Mouse (Mus musculus) heart, embryonic 11.5 days (tissue): ENCODE measurements around the gene Ywhaq. TPM values are rescaled to one million over a fixed set of nuclear protein-coding genes. Genes with fewer than 3 reads are reported as not detected.

ENCODE experiments used
- ATAC-seq: fragments of 200-750 bp; cut with Nextera tagmentation; replicated peaks from 2 replicates; pipeline ENCODE4 v1.8.0; 2017; ENCODE audit warnings: moderate library complexity; ENCODE audit not compliant: insufficient number of reproducible peaks, low FRiP score, low TSS enrichment
- H3K27ac ChIP-seq: fragments of 300-500 bp; sonication (generic); 2 replicates; pipeline ENCODE4 v1.5.1; 2014; ENCODE audit warnings: mild to moderate bottlenecking, low read depth, low read length
- H3K27me3 ChIP-seq: fragments of 300-500 bp; sonication (generic); 2 replicates; pipeline ENCODE4 v1.6.1; 2014; ENCODE audit warnings: mild to moderate bottlenecking, low read length, mixed read lengths; ENCODE audit not compliant: control insufficient read depth, insufficient read depth
- H3K36me3 ChIP-seq: fragments of 300-500 bp; sonication (generic); 2 replicates; pipeline ENCODE4 v1.6.1; 2014; ENCODE audit warnings: mild to moderate bottlenecking, low read length, moderate library complexity, mixed read lengths; ENCODE audit not compliant: control insufficient read depth, insufficient read depth
- H3K4me1 ChIP-seq: fragments of 300-500 bp; sonication (generic); 2 replicates; pipeline ENCODE4 v1.6.1; 2014; ENCODE audit warnings: low read length; ENCODE audit not compliant: control insufficient read depth, insufficient read depth
- H3K4me2 ChIP-seq: fragments of 300-500 bp; sonication (generic); 2 replicates; pipeline ENCODE4 v1.6.1; 2014; ENCODE audit warnings: mild to moderate bottlenecking, moderate library complexity
- H3K4me3 ChIP-seq: fragments of 300-500 bp; sonication (generic); 2 replicates; pipeline ENCODE4 v1.5.1; 2014; ENCODE audit warnings: low read depth, low read length
- H3K9ac ChIP-seq: fragments of 300-500 bp; sonication (generic); 2 replicates; pipeline ENCODE4 v1.6.1; 2014; ENCODE audit warnings: mild to moderate bottlenecking, low read depth, low read length, moderate library complexity
- H3K9me3 ChIP-seq: fragments of 300-500 bp; sonication (generic); replicated peaks from 2 replicates; pipeline ENCODE4 v1.6.1; 2016; ENCODE audit warnings: low read length; ENCODE audit not compliant: control insufficient read depth
- WGBS: fragments of 180-500 bp; shearing (Covaris S2); extraction: QIAGEN DNeasy Blood & Tissue Kit; methylation state at CpG from one replicate; pipeline ENCODE4 v1.1.7; 2014; ENCODE audit not compliant: insufficient replicate concordance; 5-methylcytosine and 5-hydroxymethylcytosine counted together
- polyA plus RNA-seq: library from polyadenylated mRNA; unstranded; fragments of >200 nt; fragmentation: Nextera tagmentation; extraction: Ambion mirVana; gene quantifications from 2 replicates; pipeline ENCODE4 v1.2.1, GENCODE M21; 2014

Ywhaq gene
- polyA plus RNA-seq, 1 experiment from 2014 or later = 608 TPM

- peaks cover 3% of the 10 kb centered on the region; the same call in 1 of the 2 replicates for H3K4me1 ChIP-seq
- H3K4me3 ChIP-seq = no peak overlapping the region
- ATAC-seq = no peak
- no peak overlapping the region for H3K9ac ChIP-seq
- H3K4me2 ChIP-seq = no peak overlapping the region
- 81% methylated on average over 1 of the region's 1 CpGs for WGBS
- no peaks in the 10 kb centered on the region for H3K9me3 ChIP-seq
- H3K36me3 ChIP-seq = no peaks in the 10 kb centered on the region
- H3K27ac ChIP-seq = no peak overlapping the region
- no peaks in the 10 kb centered on the region for H3K27me3 ChIP-seq
These were observed 24.4 kb upstream of the Ywhaq start for GRCm38 (mm10) chr12:21441870-21442269.

- Histone ChIP-seq H3K9me3 (no peaks in the 10 kb centered on the region), H3K36me3 (no peaks in the 10 kb centered on the region), H3K27ac (no peak overlapping the region), H3K4me1 (peaks cover 9% of the 10 kb centered on the region), H3K4me3 (no peak overlapping the region), H3K4me2 (no peak overlapping the region), H3K9ac (no peak overlapping the region), H3K27me3 (no peaks in the 10 kb centered on the region)
- 64% methylated on average over 9 of the region's 9 CpGs for WGBS
- no peak for ATAC-seq
These were observed 22.0 kb upstream of the Ywhaq start for GRCm38 (mm10) chr12:21439428-21439827.

- no peak for ATAC-seq
- Histone ChIP-seq H3K4me2 (no peak overlapping the region), H3K27me3 (no peaks in the 10 kb centered on the region), H3K4me1 (peaks cover 9% of the 10 kb centered on the region), H3K27ac (no peak overlapping the region), H3K4me3 (no peak overlapping the region), H3K36me3 (no peaks in the 10 kb centered on the region), H3K9me3 (no peaks in the 10 kb centered on the region), H3K9ac (no peak overlapping the region)
- 70% methylated on average over 4 of the region's 4 CpGs for WGBS
These were observed 21.4 kb upstream of the Ywhaq start for GRCm38 (mm10) chr12:21438750-21439394.

- WGBS = 79% methylated on average over 3 of the region's 3 CpGs
- Histone ChIP-seq H3K4me1 (peaks cover 9% of the 10 kb centered on the region), H3K9ac (no peak overlapping the region), H3K9me3 (no peaks in the 10 kb centered on the region), H3K4me2 (no peak overlapping the region), H3K27me3 (no peaks in the 10 kb centered on the region), H3K4me3 (no peak overlapping the region), H3K27ac (no peak overlapping the region), H3K36me3 (no peaks in the 10 kb centered on the region)
- ATAC-seq = no peak
These were observed 20.9 kb upstream of the Ywhaq start for GRCm38 (mm10) chr12:21438294-21438693.

- Histone ChIP-seq H3K27ac (no peak overlapping the region), H3K36me3 (no peaks in the 10 kb centered on the region), H3K4me2 (no peak overlapping the region), H3K4me3 (no peak overlapping the region), H3K9ac (no peak overlapping the region), H3K27me3 (no peaks in the 10 kb centered on the region), H3K4me1 (peaks cover 6% of the 10 kb centered on the region; the same call in 1 of the 2 replicates), H3K9me3 (no peaks in the 10 kb centered on the region)
- 64% methylated on average over 8 of the region's 8 CpGs for WGBS
- ATAC-seq = no peak
These were observed 14.5 kb upstream of the Ywhaq start for GRCm38 (mm10) chr12:21431950-21432349.

- Histone ChIP-seq H3K9me3 (no peaks in the 10 kb centered on the region), H3K4me1 (peaks cover 11% of the 10 kb centered on the region), H3K27me3 (no peaks in the 10 kb centered on the region), H3K4me3 (no peak overlapping the region), H3K27ac (no peak overlapping the region), H3K4me2 (no peak overlapping the region), H3K9ac (no peak overlapping the region), H3K36me3 (no peaks in the 10 kb centered on the region)
- WGBS = 55% methylated on average over 2 of the region's 2 CpGs
- no peak for ATAC-seq
These were observed 13.6 kb upstream of the Ywhaq start for GRCm38 (mm10) chr12:21431039-21431438.

GRCm38 (mm10) chr12:21430140-21430539 lies 12.7 kb upstream of the Ywhaq start:
- peaks cover 13% of the 10 kb centered on the region for H3K4me1 ChIP-seq
- H3K36me3 ChIP-seq = no peaks in the 10 kb centered on the region
- H3K9me3 ChIP-seq = no peaks in the 10 kb centered on the region
- H3K9ac ChIP-seq = no peak overlapping the region
- no peak overlapping the region for H3K27ac ChIP-seq
- WGBS = 72% methylated on average over 4 of the region's 4 CpGs
- ATAC-seq = no peak
- no peak overlapping the region for H3K4me2 ChIP-seq
- H3K4me3 ChIP-seq = no peak overlapping the region
- no peaks in the 10 kb centered on the region for H3K27me3 ChIP-seq

GRCm38 (mm10) chr12:21429021-21429420 lies 11.6 kb upstream of the Ywhaq start:
- H3K27ac ChIP-seq = no peak overlapping the region
- no peaks in the 10 kb centered on the region for H3K27me3 ChIP-seq
- ATAC-seq = no peak
- 80% methylated on average over 1 of the region's 1 CpGs for WGBS
- H3K4me1 ChIP-seq = peaks cover 9% of the 10 kb centered on the region
- no peak overlapping the region for H3K4me2 ChIP-seq
- no peak overlapping the region for H3K4me3 ChIP-seq
- no peaks in the 10 kb centered on the region for H3K9me3 ChIP-seq
- no peaks in the 10 kb centered on the region for H3K36me3 ChIP-seq
- no peak overlapping the region for H3K9ac ChIP-seq
